Mouse (Mus musculus) T-cell, adult 2 months (primary cell): ENCODE results near the gene Rnf169.

ENCODE experiments used
- DNase-seq: peaks from one replicate; pipeline ENCODE4 v3.0.0; 2022; ENCODE audit warnings: low spot score

Gene Rnf169

DNA sequence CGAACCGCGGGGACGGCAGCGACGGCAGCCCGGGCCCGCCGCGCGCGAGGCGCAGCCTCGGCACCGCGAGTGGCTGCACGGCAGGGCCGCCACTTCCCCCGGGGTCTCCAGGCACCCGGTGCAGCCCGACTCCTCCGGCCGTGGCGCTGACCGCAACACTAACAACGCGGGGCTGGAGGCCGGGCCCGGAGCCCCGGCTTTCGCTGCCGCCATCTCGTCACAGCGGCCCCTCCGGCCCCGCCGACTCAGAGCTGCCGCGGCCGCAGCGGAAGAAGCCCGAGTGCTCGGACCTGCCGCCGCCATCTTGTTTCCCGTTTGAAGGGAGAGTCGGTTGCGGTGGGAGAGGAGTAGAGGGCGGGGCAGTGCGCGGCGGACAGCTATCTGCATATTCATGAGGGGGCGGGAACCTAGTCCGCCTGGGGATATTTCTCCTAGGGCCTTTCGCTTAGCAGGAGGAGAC is at the start of gene Rnf169:
Gene Rnf169, minus strand, starts transcription at position 317 of the 460 bp plus-strand sequence.
- peak; percentile 84 for DNase-seq

DNA sequence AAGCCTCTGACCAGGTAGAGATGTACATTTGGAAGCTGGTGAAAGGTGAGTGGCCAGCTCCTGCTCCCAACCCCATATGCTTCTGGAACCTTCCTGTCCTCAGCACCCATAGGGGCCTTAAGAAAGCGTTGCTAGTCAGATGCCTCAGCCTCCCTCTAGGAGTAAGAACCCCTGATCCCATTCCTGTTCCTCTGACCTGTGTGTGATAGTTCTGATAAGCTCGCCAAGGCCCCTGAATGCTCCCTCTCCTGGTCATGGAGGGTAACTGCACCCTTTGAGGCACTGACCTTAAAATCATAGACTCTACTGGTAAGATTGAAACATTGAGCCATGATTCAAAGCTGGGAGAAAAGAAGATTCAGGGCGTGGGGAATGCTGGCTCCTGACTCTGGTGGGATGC is 49.1 kb upstream of the Rnf169 start:
- DNase-seq, result no peak

DNA sequence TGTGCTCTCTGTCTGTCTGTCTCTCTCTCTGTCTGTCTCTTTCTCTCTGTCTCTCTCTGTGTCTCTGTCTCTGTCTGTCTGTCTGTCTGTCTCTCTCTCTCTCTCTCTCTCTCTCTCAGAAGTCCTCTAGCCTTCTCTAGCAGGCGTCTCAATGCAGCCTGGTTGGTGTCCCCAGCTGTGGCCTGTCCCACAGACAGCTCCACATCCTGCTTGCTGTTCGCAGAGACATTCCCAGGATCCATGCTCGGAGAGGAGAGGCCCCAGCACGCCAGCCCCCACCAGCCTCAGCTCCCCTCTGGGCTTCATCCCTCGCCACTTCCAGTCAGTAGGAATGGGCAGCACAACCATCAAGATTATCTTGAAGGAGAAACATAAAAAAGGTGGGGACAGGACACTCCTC is 47.1 kb upstream of the Rnf169 start:
- no peak for DNase-seq

DNA sequence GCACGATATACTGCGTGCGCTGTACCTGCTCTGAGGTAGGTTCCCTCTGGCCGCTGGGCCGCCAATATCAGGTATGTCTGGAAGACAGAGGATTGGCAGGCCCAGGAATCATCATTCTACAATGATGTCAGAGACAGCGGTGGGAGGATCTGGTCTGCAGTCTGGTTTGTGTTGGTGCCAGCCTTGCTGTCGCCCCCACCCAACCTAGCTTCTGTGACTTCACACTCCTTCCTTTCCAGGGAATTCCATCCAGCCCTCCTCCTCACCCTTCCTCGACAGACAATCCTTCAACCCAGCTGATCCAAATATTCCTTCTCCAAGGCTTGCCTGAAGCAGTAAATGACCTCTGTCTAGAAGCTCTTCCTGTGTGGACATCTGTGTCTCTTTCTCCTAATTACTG is 36.8 kb upstream of the Rnf169 start:
- DNase-seq, result no peak

DNA sequence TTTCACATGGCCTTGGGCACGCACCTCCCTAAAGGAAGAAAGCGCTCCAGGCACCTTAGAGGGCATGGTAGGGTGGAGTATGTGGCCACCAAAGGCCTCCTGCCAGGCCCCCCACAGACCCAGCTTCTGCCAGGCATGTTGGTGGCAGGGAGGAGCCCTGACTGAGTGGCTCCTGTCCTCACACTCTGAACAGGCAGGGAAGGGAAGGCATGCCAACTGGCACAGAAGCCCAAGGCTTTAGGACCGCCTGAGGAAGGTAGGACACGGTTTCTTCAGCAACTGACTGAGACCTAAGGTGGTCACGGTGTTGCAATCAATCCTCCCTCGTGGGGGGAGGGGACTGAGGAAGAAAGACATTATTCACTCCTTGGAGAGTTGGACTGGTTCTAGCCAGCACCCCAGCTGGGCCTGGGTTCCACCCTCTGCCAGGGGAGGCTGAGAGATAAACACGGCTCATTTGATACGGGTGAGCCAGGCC is 33.9 kb upstream of the Rnf169 start:
- no peak for DNase-seq

DNA sequence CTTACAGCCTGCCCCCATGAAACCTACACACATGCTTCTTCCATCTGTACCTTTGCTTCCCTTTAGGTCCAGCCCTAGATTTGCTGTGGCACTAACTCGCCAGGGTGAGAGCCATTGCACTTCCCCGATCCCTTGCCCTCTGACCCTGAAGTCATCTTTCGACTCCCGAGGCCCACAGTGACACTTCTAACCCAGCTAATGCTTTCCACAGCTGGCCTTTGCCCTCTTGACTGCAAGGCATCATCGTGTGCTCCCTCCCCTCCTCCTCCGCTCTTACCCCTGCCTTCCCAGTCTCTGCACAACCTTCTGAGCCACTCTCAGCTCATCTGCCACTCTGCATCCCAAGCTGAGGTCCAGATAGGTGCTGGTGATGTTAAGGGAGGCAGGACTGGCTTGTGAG is 32.3 kb upstream of the Rnf169 start:
- no peak for DNase-seq

DNA sequence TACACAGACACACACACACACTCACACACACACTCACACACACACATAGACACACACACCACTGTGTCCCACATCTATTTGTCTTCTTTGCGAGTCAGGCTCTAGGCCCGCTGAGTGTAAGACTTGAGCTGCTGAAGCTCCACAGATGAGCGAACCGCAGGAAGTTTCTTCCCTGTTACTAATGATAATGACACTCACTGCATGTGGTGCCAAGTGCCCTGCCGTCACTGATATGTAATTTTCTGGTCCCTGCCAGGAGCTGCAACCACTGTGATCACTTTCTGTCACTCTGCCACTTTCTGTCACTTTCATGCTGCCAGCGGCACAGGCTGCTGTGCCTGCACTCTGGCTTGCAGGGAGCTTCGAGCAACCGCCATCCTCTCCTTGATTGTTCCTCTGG is 31.8 kb upstream of the Rnf169 start:
- no peak for DNase-seq

DNA sequence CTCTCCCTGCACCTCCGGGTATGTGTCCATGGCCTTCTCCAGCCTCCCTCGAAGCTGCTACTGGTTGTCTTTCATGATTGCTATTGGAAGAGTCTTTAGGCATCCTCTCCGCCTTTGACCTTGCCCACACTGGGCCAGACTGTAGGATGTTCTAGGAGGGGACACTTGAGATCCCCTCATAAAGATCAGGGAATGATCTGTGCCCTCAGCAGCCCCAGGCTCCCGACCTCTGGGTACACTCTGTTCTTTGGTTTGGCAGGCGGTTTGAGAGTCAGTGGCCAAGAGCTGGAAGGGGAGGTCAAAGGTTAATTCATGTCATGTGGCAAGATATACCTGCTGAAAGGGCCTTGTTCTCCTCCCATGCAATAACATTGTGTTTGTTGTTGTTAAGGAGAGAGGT is 30.5 kb upstream of the Rnf169 start:
- no peak for DNase-seq

DNA sequence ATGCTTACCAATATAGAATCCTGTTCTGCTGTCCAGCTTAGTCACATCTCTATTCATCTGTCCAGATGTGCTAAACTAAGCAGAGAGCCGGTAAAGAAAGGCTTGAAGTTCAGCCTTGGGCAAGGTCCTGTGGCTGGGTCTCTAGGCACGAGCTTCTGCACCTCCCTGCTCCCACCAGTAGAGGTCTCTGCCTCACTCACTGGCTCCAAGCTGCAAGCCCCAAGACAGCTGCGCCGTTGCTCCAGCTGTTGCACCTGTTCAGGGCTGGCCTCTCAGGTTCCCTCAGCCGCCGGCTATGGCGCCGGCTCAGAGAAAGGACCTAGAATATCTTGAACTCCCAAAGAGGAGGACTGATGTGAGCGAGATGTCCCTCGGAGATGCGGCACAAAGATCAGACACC is 29.4 kb upstream of the Rnf169 start:
- peak; percentile 44 for DNase-seq

DNA sequence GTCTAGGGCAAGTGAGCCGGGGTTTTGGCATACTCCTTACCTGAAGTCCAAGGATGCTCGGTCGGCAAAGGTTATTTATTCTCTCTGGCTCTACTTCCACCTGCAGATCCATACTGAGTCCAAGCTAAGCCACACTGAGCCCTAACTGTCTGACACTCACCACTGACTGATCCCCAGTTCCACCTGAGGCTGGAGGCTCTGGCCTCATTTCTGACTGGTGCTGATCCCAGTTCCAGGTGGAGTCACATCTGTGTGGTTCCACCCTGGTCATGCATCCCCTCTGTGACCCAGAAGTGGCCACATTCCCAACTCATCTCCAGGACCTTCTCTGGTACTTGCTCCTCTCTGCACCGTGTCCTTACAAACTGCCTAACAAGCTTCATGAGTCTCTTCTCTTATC is 28.5 kb upstream of the Rnf169 start:
- DNase-seq, result no peak

DNA sequence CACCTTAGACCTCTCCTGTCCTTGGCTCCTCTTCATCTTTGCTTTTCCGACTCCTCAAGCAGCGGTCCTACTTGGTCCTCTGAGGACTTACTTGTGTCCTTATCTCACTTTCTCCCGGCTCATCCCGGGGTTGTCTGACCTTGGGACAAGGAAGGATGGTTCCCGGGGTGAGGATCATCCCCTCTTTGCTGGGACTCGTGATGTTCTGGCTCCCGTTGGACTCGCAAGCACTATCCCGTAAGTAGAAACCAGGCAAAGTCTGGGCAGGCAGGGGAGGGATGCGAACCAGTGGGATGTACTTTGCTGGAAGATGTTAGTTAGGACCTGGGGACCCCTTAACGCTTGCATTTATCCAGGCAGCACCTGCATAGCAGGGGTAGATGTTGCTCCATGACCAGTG is 26.2 kb upstream of the Rnf169 start:
- no peak for DNase-seq

DNA sequence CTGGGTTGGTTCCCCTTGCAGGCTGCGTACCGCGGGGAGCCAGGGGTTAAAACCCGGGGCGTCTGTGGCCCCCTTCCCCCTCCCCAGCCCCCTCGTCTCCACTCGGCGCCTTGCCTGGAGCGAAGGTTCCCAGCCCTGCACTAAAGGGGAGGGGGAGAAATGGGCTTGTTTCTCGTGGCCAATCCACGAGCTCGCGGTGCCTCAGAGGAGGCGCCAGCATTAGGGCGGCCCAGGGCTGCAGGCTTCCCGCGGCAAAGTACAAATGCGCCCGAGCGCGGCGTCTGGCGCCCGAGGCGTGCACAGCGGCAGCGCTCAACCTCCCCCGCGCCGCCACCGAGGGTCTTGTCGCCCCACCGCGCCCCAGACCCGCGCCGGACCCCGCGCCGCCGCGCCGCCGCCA is 25.5 kb upstream of the Rnf169 start, which contains the start of gene Chrdl2:
Gene Chrdl2, plus strand, starts transcription at position 383 of the 400 bp plus-strand sequence.
- DNase-seq, result no peak

DNA sequence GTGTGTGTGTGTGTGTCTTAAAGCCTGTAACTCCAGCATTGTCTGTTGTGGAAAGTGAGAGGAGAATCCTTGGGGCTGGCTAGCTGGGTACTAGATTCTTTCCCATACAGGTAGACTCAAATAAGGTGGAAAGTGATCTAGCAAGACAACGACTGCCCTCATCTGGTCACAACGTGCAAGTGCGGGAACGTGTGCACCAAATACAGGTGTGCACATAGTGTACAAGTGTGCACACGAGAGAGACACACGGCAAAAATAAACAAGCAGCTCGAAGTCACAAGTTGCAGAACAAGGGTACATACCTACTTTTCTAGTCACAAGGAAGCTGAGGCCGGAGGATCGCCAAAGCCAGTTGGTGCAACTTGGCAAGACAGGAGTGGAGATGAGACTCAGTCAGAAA is 23.5 kb upstream of the Rnf169 start:
- no peak for DNase-seq

DNA sequence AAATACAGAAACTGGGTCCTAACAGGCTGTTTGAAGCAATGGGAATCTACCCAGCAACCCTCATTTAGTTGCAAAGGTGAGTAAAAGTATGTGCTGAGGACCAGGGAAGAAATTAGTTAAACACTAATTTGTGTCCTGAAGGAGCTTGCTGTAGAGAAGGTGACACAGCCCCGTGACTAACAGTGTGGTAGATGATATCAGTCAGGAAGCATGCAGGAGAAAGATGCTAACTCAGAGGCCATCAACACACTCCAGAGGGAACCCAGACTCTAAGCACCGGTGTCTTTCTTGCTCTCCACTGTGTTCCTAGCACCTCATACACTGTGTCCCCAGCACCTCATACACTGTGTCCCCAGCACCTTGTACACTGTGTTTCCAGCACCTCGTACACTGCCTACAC is 18.4 kb upstream of the Rnf169 start:
- no peak for DNase-seq

DNA sequence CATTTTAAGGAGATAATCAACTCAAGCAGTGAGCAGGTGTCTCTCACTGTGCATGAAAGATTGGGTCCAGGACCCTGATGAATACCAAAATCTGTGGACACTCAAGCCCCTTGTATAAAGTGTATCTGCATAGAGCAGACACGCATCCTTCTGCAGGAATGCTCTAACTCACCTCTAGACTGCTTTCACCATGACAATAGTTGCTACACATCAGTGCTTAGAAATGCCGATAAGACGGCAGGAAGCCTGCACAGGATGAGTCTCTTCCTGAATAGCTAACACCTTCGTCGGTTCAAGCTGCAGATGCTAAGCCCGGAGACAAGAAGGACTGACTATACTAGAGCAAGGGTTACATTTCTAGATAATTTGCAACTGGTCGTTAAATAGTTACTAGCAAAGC is 14.9 kb upstream of the Rnf169 start:
- DNase-seq, result no peak

DNA sequence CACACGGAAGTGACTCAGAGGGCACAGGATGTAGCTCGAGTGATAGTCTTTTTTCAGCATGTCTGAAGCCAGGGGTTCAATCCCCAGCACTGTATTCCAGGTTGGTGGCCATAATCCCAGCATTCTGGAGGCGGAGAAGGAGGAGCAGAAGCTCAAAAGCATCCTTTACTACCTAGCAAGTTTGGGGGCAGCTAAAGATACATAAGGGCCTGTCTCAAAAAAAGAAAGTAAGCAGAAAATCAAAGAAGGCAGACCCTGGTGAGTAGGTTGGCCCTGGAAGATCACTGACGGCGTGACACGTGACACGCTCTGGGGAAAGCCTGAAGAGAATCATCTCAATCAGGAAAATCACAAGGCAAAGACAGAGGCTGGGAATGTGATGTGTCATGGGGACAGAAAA is 12.9 kb upstream of the Rnf169 start:
- DNase-seq, result no peak

DNA sequence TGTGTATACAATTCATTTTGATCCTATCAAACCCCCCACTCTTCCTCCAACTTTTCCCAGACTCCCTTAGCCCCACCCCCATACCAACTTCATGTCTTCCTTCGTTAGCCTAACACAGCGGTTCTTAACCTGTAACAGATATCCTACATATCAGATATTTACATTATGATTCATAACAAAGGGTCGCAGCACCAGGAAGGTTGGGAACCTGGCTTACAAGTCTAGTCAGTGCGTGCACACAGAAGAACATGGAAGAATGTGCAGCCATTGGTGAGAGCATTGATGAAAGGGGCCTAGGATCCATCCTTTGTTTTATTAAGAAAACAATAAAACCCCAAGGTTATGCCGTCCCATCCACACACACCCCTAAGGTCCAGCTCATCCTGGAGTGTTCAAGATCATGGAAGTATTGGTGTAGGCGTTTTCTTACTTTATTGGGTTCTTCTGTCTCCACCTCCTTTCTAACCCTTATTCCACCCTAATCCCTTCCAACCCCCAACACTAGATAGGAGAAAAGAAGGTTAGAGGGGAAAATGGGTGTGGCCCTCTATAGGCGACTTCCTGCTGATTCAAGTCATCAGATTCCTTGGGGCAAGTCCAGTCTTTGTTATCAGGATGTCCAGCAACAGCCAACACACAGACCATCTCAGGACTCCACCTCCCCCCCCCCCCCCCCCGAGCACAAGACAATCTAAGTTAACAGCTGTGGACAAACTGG is 10.9 kb upstream of the Rnf169 start:
- no peak for DNase-seq

DNA sequence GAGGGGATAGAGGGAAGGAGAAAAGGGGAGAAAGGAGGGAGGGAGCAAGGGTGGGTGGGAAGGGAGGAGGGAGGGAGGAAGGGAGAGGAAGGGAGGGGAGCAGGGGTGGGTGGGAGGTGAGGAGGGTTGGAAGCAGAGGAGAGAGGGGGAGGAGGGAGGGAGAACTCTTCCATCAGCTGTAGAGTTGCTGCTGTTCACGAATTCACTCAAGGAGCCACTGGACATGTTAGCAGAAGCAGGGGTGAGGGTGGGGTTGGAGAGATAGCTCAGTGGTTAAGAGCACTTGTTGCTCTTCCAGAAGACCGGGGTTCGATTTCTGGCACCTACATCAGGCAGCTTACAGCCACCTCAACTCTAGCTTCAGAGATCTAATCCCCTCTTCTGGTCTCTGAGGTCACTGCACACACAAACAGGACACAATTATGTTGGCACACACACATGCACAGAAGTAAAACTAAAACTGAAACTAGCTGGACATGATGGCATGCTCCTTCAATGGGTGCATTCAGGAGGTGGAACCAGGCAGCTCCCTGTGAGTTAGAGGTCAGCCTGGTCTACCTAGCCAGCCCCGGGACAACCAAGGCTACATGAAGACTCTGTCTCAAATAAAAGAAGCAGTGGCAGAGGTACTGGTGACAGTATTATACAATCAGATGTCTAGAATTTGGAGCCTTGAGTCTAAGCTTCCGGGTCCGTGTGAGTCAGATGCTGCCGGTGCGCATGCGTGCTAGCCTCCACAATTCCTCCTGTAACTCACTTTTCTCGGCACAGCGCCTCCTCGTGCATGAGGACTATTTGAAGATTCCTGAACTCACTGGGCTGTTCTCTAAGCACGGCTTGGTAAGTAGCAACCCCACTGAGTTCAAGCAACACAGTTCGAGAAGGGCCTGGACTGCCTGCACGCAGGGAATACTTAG is 9.9 kb upstream of the Rnf169 start:
- no peak for DNase-seq

DNA sequence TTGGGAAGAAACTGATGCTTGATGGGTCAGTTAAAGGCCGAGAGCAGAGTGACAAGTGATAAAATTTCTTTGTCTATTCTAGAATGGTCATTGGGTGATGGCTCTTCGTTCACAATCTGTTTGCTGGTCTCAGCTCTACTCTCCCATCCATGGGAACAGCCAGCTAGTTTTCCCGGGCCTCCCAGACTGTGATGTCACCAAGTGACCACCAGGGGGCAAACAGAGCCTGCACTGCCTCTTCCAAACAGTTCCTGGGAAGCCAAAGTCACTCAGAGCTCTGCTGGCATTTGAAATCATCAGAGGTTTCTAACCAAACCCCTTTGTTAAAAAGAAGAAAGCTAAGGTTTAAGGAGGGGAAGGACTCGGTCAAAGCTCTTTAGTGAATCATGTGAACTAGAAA is 8.5 kb upstream of the Rnf169 start:
- DNase-seq, result peak; percentile 33

DNA sequence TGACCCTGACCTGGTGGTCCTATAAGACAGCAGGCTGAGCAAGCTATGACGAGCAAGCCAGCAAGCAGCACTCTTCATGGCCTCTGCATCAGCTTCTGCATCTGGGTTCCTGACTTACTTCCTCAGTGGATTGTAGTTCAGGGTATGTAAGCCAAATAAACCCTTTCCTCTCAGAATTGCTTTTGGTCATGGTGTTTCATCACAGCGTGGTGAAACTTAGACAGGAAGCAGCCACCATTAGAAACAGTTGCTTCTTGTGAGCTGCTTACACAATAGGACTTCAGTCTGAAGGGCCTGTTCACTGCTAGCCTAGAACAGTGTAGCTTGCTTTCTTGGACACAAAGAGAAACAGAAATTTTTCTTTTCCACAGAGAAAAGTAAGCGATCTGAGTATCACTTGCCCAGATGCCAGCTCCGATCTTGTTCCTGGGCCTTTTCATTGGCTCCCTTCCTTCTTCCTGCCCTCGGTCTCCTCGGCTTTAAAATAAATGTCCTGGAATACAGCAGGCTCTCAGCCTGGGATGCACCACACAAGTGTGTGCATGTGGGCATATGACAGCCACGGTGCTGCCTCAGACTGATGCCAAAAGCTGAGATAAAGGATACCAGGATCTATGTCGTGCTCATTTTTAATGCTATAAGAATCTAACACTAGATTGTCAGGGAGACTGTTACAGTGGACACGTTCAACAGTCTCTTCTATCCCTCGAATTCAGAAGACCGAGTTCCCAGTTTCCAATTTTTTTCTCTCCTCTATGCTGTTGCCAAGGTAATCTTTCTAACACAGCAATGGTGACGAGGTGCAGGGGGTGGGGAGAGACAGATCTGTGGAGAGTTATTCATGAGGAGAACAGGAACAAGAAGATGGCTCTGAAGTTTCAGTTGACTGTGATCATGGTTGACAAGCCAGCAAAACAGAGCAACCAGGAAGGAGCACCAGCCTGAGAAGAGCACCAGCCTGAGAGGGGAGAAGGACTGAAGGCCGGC is 2.3 kb upstream of the Rnf169 start:
- no peak for DNase-seq

DNA sequence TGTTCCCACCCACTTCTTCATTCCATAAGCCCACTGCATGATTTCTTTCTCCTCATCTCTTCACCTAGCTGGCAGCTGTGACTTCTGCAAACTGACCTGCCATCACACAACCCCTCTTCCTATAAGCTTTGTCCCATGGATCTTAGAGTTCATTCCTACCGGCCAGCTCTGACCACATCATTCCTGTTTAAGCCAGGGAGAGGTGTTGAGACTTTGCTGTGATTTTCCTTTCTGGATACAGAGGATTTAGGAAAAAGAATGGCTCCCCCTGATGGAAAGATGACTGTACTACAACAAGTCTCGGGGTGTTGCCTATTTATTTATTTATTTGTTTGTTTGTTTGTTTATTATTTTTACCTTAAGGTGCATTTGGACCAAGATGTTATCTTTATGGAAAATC is 1.1 kb upstream of the Rnf169 start:
- no peak for DNase-seq

DNA sequence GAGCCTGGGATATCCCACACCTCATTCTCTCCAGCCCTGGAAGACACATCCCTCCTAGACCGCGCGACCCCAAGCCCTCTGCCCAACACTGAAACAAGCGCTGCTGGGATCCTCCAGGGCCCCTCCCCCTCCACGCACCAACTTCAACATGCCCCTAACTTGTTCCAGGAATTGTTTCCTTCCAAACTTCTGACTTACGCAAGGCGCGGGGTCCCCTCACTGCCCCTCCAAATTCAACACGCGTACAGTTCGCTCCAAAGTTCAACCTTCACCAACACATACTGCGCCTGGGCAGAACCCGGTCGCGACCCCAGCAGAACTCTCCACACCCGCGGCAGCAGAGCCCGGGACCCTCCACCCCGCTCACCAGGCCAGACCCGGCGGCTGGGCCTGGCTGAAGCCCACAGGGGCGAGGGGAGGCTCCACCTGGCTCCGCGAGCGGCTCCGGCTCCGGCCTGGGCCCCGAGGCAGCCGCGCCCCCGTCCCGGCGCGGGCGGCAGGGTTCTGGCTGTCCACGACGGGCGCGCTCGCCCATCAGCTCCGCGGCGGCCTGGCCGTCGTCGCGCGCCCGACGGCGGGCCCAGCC is 609 bp downstream of the Rnf169 start:
- DNase-seq, result peak; percentile 27
